Mouse (Mus musculus): ENCODE measurements at regions not wholly inside any gene's neighbourhood (a gene's known extent, or its start where the extent isn't known, plus 50 kb on each side); places are given as distances from the start of the nearest gene placed in this dataset.

DNA sequence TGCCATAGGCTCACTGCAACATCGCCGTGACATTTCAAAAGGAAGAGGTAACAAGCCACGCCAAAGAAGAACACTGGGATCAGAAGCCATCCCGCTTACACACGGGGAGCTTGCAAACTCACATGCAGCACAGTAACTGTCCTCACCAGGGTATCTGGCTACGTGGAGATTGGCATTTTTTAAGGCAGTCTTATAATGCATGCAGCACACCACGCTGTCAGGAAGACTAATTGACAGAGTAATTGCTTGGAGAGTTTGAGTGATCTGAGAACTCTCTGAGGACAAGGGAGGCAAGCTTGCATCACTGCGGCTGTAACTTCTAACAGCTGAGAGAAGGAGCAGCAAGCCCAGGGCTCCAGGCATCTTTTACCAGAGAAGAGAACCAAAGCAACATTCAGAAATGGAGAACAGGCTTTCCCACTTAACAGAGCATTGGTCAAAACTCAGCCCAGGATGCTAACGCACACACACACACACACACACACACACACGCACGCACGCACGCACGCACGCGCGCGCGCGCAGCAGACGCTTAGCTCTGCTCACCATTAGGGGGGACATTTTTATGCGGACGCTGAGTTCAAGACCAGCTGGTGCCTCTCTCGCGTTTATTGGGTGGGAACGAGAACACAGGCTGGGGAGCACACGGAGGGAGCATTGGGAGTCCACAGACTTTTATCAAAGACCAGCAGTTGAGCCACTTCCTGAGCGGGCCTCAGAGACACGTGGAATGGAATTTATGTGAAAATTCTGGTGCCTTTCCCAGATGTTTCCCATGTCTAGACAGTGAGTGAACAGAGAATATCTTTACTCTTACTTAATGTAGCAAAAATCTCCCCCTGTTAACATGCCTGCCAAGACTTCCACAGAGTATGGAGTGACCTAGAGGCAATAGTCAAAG is 66.6 kb downstream of the 1700129C05Rik start:
- H3ac ChIP-seq (ENCODE audit: control insufficient read depth, insufficient read length, low read depth): no peak overlapping the region
- no peaks in the 10 kb centered on the region for H3K79me3 ChIP-seq (ENCODE audit: low read depth)
- no peaks in the 10 kb centered on the region for H3K36me3 ChIP-seq (ENCODE audit: control insufficient read depth, insufficient read depth)
- H3K27me3 ChIP-seq (ENCODE audit: control insufficient read depth, insufficient read depth, insufficient read length): no peaks in the 10 kb centered on the region
- H3K4me3 ChIP-seq (ENCODE audit: insufficient read depth, poor library complexity, severe bottlenecking): no peak overlapping the region
- no peak for TF ChIP-seq CEBPB (IDR thresholded peaks at IDR 0.05; ENCODE audit: low read depth)
- TF ChIP-seq FOSL1 (IDR thresholded peaks at IDR 0.05; ENCODE audit: insufficient read depth, low read length, poor library complexity, severe bottlenecking): no peak
- no peak for TF ChIP-seq MAX (IDR thresholded peaks at IDR 0.05)
- TF ChIP-seq CTCF (IDR thresholded peaks at IDR 0.05; ENCODE audit: control insufficient read depth, insufficient read depth, insufficient read length): no peak
- no peak for TF ChIP-seq MYOG (IDR thresholded peaks at IDR 0.05; ENCODE audit: control insufficient read depth, extremely low read depth, insufficient read length)
- no peak for TF ChIP-seq USF1 (IDR thresholded peaks at IDR 0.05; ENCODE audit: low read depth)
- TF ChIP-seq MYOD1 (IDR thresholded peaks at IDR 0.05; ENCODE audit: control insufficient read depth, insufficient read length, low read depth): no peak
- no peaks in the 10 kb centered on the region for H3K79me2 ChIP-seq (ENCODE audit: control insufficient read depth, insufficient read depth)

DNA sequence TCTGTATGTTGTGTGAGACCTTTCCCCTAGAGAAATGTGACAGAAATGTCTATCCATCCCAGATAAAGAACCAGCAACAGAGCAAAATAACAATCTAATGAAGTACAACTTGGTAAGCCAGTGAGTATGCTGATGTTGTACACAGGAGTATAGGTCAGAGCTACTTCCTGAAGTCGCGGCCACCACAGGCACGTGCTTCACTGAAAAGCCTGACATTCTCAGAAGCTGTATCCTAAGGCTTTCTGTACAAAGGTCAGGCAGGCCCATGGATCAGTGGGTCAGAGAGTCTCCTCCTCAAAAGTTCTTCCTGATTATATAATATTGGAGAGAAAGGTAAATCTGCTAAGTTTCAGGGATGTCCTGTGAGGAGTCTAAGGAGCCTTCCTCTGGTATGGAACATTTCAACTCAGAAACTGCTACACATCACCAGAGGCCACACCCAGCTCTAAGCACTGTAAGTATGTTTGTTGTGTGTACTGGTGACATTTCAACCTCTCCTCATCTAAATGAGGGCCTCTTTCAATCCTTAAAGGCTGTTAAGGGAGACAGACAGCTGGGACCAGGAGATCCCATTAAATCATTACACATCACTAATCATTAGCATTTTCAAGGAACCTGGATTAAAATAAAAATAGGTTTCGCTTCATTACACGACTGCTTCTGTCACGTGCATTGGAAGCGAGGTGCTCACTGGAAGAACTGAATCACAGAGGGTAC is 70.2 kb downstream of the 1700129C05Rik start:
- H3K4me3 ChIP-seq (ENCODE audit: insufficient read depth, poor library complexity, severe bottlenecking): no peak overlapping the region
- no peak overlapping the region for H3ac ChIP-seq (ENCODE audit: control insufficient read depth, insufficient read length, low read depth)
- TF ChIP-seq MAX (IDR thresholded peaks at IDR 0.05) (no peak), CEBPB (IDR thresholded peaks at IDR 0.05; ENCODE audit: low read depth) (no peak), CTCF (IDR thresholded peaks at IDR 0.05; ENCODE audit: control insufficient read depth, insufficient read depth, insufficient read length) (no peak), FOSL1 (IDR thresholded peaks at IDR 0.05; ENCODE audit: insufficient read depth, low read length, poor library complexity, severe bottlenecking) (no peak), USF1 (IDR thresholded peaks at IDR 0.05; ENCODE audit: low read depth) (no peak), MYOD1 (IDR thresholded peaks at IDR 0.05; ENCODE audit: control insufficient read depth, insufficient read length, low read depth) (no peak), MYOG (IDR thresholded peaks at IDR 0.05; ENCODE audit: control insufficient read depth, extremely low read depth, insufficient read length) (no peak)
- no peaks in the 10 kb centered on the region for H3K36me3 ChIP-seq (ENCODE audit: control insufficient read depth, insufficient read depth)
- no peaks in the 10 kb centered on the region for H3K79me2 ChIP-seq (ENCODE audit: control insufficient read depth, insufficient read depth)
- H3K79me3 ChIP-seq (ENCODE audit: low read depth): no peaks in the 10 kb centered on the region
- H3K27me3 ChIP-seq (ENCODE audit: control insufficient read depth, insufficient read depth, insufficient read length): no peaks in the 10 kb centered on the region

DNA sequence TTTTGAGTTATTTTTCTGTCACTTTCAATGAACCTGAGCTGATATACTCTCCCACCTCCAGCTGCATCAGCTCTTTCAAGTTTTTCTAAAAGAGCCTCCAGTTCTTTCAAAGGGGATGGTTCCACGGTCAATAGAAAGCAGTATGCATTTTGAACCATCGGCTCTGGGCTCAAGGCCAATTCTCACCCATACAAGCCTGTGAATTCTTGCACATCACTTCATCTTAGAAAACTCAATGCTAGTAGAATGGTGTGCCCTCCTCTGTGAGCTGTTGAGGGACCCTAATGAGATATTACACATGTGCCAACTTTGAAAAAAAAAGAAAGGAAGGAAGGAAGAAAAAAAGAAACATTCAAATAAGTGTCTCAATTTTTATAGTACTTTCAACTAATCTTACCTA is 72.6 kb downstream of the 1700129C05Rik start:
- no peaks in the 10 kb centered on the region for H3K27me3 ChIP-seq (ENCODE audit: control insufficient read depth, insufficient read depth, insufficient read length)
- H3K79me2 ChIP-seq (ENCODE audit: control insufficient read depth, insufficient read depth): no peaks in the 10 kb centered on the region
- no peaks in the 10 kb centered on the region for H3K79me3 ChIP-seq (ENCODE audit: low read depth)
- no peak overlapping the region for H3ac ChIP-seq (ENCODE audit: control insufficient read depth, insufficient read length, low read depth)
- TF ChIP-seq CEBPB (IDR thresholded peaks at IDR 0.05; ENCODE audit: low read depth) (no peak), FOSL1 (IDR thresholded peaks at IDR 0.05; ENCODE audit: insufficient read depth, low read length, poor library complexity, severe bottlenecking) (no peak), MYOD1 (IDR thresholded peaks at IDR 0.05; ENCODE audit: control insufficient read depth, insufficient read length, low read depth) (no peak), CTCF (IDR thresholded peaks at IDR 0.05; ENCODE audit: control insufficient read depth, insufficient read depth, insufficient read length) (no peak), MYOG (IDR thresholded peaks at IDR 0.05; ENCODE audit: control insufficient read depth, extremely low read depth, insufficient read length) (no peak), USF1 (IDR thresholded peaks at IDR 0.05; ENCODE audit: low read depth) (no peak), MAX (IDR thresholded peaks at IDR 0.05) (no peak)
- no peaks in the 10 kb centered on the region for H3K36me3 ChIP-seq (ENCODE audit: control insufficient read depth, insufficient read depth)
- H3K4me3 ChIP-seq (ENCODE audit: insufficient read depth, poor library complexity, severe bottlenecking): no peak overlapping the region

DNA sequence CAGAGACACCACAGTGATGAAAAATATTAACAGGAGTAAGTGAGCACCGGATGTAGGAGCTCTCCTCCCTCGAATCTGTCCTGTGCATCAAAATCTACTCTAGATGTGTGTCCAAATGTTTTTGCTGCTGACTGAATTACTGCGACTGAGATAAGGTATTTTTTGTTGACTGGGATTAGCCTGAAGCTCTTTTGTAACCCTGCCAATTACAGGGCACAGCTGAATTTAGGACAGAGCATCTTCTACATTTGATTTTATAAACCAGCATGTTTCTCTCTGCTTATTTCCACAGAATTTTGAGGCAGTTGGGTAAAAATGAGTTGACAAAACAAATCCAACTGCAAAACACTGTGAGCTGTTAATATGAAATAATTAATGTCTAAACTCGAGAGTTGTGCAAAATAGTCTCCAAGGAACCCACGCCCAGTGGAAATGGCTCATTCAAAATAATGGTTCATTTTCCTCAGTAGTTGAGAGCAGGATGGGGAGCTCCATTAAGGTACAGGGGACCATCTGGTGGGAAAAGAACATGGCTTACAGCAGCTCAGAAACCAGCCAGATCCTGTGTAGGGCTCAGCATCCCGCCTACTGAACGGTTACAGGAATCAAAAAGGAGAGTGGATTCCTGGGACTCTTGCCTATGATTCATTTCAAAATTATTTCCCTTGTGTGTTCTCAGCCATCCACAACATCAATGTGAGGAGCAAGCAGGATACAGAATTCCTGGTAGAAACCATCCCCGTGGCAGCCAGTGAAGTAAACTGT is 76.1 kb downstream of the 1700129C05Rik start:
- Histone ChIP-seq H3ac (ENCODE audit: control insufficient read depth, insufficient read length, low read depth) (no peak overlapping the region), H3K79me3 (ENCODE audit: low read depth) (no peaks in the 10 kb centered on the region), H3K27me3 (ENCODE audit: control insufficient read depth, insufficient read depth, insufficient read length) (no peaks in the 10 kb centered on the region), H3K36me3 (ENCODE audit: control insufficient read depth, insufficient read depth) (no peaks in the 10 kb centered on the region), H3K79me2 (ENCODE audit: control insufficient read depth, insufficient read depth) (no peaks in the 10 kb centered on the region), H3K4me3 (ENCODE audit: insufficient read depth, poor library complexity, severe bottlenecking) (no peak overlapping the region)
- TF ChIP-seq CEBPB (IDR thresholded peaks at IDR 0.05; ENCODE audit: low read depth) (no peak), MYOD1 (IDR thresholded peaks at IDR 0.05; ENCODE audit: control insufficient read depth, insufficient read length, low read depth) (no peak), FOSL1 (IDR thresholded peaks at IDR 0.05; ENCODE audit: insufficient read depth, low read length, poor library complexity, severe bottlenecking) (no peak)

DNA sequence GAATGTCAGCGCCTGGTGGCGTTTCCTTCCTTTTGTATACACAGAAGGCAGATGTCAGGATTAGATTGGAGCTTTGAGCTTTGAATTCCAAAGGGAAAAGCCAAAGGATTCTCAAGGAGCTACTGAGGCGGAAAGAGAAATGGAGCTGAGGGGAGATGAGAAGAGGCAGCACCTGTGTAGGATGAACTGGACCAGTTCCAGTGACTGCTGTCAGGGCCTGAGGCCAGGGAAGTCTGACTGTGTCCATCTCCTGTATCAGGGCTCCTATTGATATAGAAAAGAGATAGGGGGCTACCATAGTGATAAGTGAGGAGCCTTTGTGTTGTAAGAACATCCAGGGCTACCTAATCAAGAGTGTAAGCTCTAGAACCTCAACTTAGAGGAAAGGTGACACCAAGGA is 79.5 kb downstream of the 1700129C05Rik start:
- H3K4me3 ChIP-seq (ENCODE audit: insufficient read depth, poor library complexity, severe bottlenecking): no peak overlapping the region
- H3K27me3 ChIP-seq (ENCODE audit: control insufficient read depth, insufficient read depth, insufficient read length): no peaks in the 10 kb centered on the region
- H3ac ChIP-seq (ENCODE audit: control insufficient read depth, insufficient read length, low read depth): no peak overlapping the region
- no peaks in the 10 kb centered on the region for H3K79me2 ChIP-seq (ENCODE audit: control insufficient read depth, insufficient read depth)
- no peaks in the 10 kb centered on the region for H3K36me3 ChIP-seq (ENCODE audit: control insufficient read depth, insufficient read depth)
- H3K79me3 ChIP-seq (ENCODE audit: low read depth): no peaks in the 10 kb centered on the region
- TF ChIP-seq MYOG (IDR thresholded peaks at IDR 0.05; ENCODE audit: control insufficient read depth, extremely low read depth, insufficient read length) (no peak), MYOD1 (IDR thresholded peaks at IDR 0.05; ENCODE audit: control insufficient read depth, insufficient read length, low read depth) (no peak), CEBPB (IDR thresholded peaks at IDR 0.05; ENCODE audit: low read depth) (no peak), MAX (IDR thresholded peaks at IDR 0.05) (no peak), CTCF (IDR thresholded peaks at IDR 0.05; ENCODE audit: control insufficient read depth, insufficient read depth, insufficient read length) (no peak)

Data from C2C12 (cell line).